Mouse (Mus musculus): ENCODE results near the gene Gnat2. TPM values are rescaled to one million over a fixed set of nuclear protein-coding genes. Genes with fewer than 3 reads are reported as not detected.

Gnat2 gene
- polyA plus RNA-seq, 1 experiment from 2014 or later, result 0.61 TPM

DNA sequence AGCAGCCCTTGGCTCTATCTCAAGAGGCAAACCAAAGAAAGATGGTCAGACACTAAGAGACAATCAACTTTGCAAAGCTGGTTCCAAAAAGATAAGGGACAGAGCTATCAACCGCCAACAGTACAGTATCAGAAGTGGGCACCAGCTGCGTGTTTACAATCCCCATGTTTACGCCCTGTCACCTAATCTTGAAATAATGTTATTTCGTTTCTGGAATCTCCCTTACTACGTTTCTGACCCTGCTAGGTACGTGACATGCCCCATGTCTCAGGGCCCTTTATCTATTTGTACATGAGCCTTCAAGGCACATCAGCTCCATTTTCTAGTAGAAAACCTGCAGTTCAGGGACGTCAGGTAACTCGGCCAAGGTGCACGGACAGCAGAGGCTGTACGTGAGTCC, 4.1 kb downstream of the Gnat2 start:
- Histone ChIP-seq H3K9me3 (replicated peaks) (no peaks in the 10 kb centered on the region), H3K27me3 (no peaks in the 10 kb centered on the region)
- WGBS, result 81% methylated on average over 10 of the region's 10 CpGs

DNA sequence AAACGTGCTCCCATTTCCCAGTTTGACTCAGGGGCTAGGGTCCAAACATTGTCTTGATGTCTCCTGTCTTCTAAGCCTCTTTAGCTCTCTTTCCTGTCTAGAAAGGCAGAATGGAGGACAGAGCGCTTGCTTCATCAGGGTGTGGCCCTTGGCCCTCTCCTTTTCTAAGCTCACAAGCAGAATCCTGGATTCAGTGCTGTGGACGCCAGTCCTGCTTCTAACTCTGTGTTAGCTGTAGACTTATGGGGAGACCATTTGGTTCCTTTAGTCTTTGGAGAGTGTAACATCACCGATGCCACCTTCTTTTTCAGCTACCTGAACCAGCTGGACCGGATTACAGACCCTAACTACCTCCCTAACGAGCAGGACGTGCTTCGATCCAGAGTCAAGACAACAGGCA, 5.1 kb downstream of the Gnat2 start:
- Histone ChIP-seq H3K9me3 (replicated peaks) (no peaks in the 10 kb centered on the region), H3K4me1 (no peaks in the 10 kb centered on the region), H3K4me3 (replicated peaks) (no peak overlapping the region), H3K27ac (replicated peaks) (no peak overlapping the region), H3K4me2 (replicated peaks) (no peak overlapping the region), H3K9ac (no peak overlapping the region), H3K36me3 (no peaks in the 10 kb centered on the region), H3K27me3 (no peaks in the 10 kb centered on the region)
- 67% methylated on average over 8 of the region's 8 CpGs for WGBS
- ATAC-seq (ENCODE audit: insufficient number of reproducible peaks, low FRiP score, low TSS enrichment, low read depth), result no peak

More for the DNA sequence above, 4.1 kb downstream of the Gnat2 start:
- no peaks in the 10 kb centered on the region for H3K36me3 ChIP-seq
- no peak overlapping the region for H3K27ac ChIP-seq (replicated peaks)
- H3K4me1 ChIP-seq, result no peaks in the 10 kb centered on the region
- H3K4me2 ChIP-seq (replicated peaks), result no peak overlapping the region
- ATAC-seq (ENCODE audit: insufficient number of reproducible peaks, low FRiP score, low TSS enrichment, low read depth), result no peak
- H3K4me3 ChIP-seq (replicated peaks), result no peak overlapping the region
- H3K9ac ChIP-seq, result no peak overlapping the region

DNA sequence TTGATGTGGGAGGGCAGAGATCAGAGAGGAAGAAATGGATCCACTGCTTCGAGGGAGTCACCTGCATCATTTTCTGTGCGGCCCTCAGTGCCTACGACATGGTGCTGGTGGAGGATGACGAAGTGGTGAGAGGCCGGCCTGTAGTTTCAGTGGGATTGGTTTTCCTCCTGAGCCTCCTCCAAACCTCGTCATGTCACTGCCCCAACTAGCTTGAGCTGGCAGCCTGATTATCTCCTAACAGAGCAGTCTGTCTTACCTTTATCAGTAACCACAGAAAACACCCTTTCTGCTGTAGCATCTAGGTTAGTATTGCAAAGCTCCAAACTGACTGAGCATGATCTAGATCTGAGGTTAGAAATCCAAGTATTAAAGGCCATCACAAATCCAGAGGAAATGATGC, 5.7 kb downstream of the Gnat2 start:
- H3K4me1 ChIP-seq, result no peaks in the 10 kb centered on the region
- H3K4me2 ChIP-seq (replicated peaks), result no peak overlapping the region
- 67% methylated on average over 6 of the region's 6 CpGs for WGBS
- no peaks in the 10 kb centered on the region for H3K9me3 ChIP-seq (replicated peaks)
- no peaks in the 10 kb centered on the region for H3K27me3 ChIP-seq
- no peak overlapping the region for H3K27ac ChIP-seq (replicated peaks)
- H3K36me3 ChIP-seq, result no peaks in the 10 kb centered on the region
- ATAC-seq (ENCODE audit: insufficient number of reproducible peaks, low FRiP score, low TSS enrichment, low read depth), result no peak
- H3K4me3 ChIP-seq (replicated peaks), result no peak overlapping the region
- no peak overlapping the region for H3K9ac ChIP-seq

DNA sequence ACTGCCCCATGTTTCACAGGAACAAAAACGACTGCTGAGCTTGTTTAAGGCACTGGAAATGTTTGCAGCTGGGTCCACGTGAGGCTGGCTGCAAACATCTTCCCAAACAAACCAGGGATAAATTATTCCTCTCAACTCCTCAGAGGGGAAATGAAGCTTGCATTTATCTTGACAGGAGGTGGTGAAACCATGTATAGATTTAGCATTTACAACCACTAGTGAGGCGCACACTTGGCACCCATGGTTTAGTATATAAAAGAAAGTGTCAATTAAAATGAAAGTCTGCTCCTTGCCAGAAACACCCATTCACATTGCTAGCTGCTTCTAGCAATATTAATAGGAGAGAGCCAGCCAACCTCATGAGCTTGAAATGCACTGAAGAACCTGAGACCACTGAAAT, 9.0 kb downstream of the Gnat2 start:
- no peak overlapping the region for H3K4me3 ChIP-seq (replicated peaks)
- H3K4me1 ChIP-seq, result no peaks in the 10 kb centered on the region
- no peak overlapping the region for H3K27ac ChIP-seq (replicated peaks)
- no peak overlapping the region for H3K4me2 ChIP-seq (replicated peaks)
- H3K27me3 ChIP-seq, result no peaks in the 10 kb centered on the region
- 44% methylated on average over 3 of the region's 3 CpGs for whole genome bisulfite sequencing
- peaks cover 15% of the 10 kb centered on the region for H3K36me3 ChIP-seq
- no peak overlapping the region for H3K9ac ChIP-seq
- no peaks in the 10 kb centered on the region for H3K9me3 ChIP-seq (replicated peaks)
- no peak for ATAC-seq (ENCODE audit: insufficient number of reproducible peaks, low FRiP score, low TSS enrichment, low read depth)

DNA sequence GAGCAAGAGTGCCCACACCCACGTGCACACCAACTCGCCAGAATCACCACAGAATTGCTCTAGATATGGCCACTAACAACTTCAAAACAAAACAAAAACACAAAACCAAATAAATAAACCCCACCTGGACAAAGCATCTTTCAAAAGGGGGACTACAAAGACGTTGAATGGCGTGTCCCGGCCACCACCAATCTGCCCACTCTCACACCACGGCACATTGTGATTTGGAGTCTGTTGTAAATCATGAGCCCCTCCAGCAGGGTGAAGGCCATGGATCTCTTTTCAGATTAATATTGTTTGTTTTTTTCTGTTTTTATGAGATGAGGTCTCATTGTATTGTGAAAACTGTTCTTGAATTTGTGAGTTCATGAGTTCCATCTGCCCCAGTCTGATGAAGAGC, 9.5 kb downstream of the Gnat2 start:
- Histone ChIP-seq H3K4me1 (no peaks in the 10 kb centered on the region), H3K9ac (no peak overlapping the region), H3K27ac (replicated peaks) (no peak overlapping the region), H3K27me3 (no peaks in the 10 kb centered on the region), H3K4me3 (replicated peaks) (no peak overlapping the region), H3K9me3 (replicated peaks) (no peaks in the 10 kb centered on the region), H3K36me3 (peaks cover 17% of the 10 kb centered on the region), H3K4me2 (replicated peaks) (no peak overlapping the region)
- no peak for ATAC-seq (ENCODE audit: insufficient number of reproducible peaks, low FRiP score, low TSS enrichment, low read depth)
- WGBS, result 84% methylated on average over 6 of the region's 6 CpGs

DNA sequence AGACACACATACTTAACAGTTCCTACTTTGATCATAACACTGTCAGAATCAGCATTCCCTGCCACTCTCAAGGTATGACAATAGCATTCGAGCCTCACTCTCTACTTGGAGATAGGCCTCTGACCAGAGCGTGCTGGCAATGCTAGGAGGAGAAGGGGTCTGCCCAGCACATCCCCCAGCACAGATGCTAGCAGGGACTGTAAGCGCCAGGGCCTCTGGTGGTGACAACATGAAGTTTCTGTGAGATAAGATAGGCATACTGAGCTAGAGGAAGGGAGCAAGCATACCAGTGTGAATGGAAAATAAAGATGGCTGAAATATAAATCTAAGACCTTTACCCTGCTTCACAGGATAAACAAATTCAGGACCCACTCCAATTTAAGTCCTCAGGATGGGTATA, 12.7 kb downstream of the Gnat2 start:
- H3K36me3 ChIP-seq, result peaks cover 40% of the 10 kb centered on the region
- H3K9me3 ChIP-seq (replicated peaks), result no peaks in the 10 kb centered on the region
- H3K4me2 ChIP-seq (replicated peaks), result no peak overlapping the region
- H3K27ac ChIP-seq (replicated peaks), result no peak overlapping the region
- 92% methylated on average over 3 of the region's 3 CpGs for WGBS
- no peaks in the 10 kb centered on the region for H3K4me1 ChIP-seq
- no peak overlapping the region for H3K9ac ChIP-seq
- no peak overlapping the region for H3K4me3 ChIP-seq (replicated peaks)
- ATAC-seq (ENCODE audit: insufficient number of reproducible peaks, low FRiP score, low TSS enrichment, low read depth), result no peak
- H3K27me3 ChIP-seq, result no peaks in the 10 kb centered on the region

DNA sequence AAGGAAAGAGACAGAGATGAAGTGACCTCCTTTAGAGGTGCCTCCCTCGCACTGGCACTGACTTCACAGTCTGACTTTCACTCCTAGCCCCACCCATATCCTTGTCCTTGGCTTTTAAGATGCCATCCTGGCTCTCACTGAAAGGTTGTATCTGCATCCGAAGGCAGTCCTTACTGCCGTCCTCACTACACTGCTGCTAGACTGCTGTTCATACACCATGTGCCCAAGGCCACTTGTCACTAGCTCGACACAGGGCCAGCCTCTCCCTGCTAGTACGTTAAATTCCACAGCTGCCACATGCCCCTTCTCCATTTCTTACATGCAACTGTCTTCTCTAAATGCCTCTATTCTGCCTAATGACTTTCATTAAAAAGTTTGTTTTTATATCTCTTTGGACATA, 18.7 kb downstream of the Gnat2 start:
- WGBS, result 84% methylated on average over 5 of the region's 5 CpGs

DNA sequence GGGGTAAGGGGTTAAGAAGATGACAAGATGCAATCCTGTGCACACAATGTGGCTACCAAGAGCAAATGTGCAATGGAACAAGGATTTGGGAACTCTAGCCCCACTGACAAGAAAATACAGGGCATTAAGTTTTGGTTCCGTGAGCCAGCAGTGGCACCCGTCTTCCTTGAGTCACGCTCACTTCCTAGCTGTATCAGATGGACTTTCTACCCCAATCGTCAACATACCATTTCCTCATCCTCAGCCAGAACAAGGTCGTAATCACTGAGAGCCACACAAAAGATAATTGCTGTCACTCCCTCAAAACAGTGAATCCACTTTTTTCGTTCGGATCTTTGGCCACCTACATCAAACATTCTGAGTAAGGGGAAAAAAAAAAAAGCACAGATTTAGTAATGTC, 19.7 kb downstream of the Gnat2 start:
- Histone ChIP-seq H3K27ac (replicated peaks) (no peak overlapping the region), H3K36me3 (peaks cover 51% of the 10 kb centered on the region)

More for the DNA sequence above, 18.7 kb downstream of the Gnat2 start:
- no peak for ATAC-seq (ENCODE audit: insufficient number of reproducible peaks, low FRiP score, low TSS enrichment, low read depth)
- H3K4me1 ChIP-seq, result no peaks in the 10 kb centered on the region
- no peaks in the 10 kb centered on the region for H3K9me3 ChIP-seq (replicated peaks)
- H3K9ac ChIP-seq, result no peak overlapping the region
- no peak overlapping the region for H3K27ac ChIP-seq (replicated peaks)
- no peak overlapping the region for H3K4me3 ChIP-seq (replicated peaks)
- H3K27me3 ChIP-seq, result no peaks in the 10 kb centered on the region
- H3K4me2 ChIP-seq (replicated peaks), result no peak overlapping the region
- peaks cover 53% of the 10 kb centered on the region for H3K36me3 ChIP-seq

DNA sequence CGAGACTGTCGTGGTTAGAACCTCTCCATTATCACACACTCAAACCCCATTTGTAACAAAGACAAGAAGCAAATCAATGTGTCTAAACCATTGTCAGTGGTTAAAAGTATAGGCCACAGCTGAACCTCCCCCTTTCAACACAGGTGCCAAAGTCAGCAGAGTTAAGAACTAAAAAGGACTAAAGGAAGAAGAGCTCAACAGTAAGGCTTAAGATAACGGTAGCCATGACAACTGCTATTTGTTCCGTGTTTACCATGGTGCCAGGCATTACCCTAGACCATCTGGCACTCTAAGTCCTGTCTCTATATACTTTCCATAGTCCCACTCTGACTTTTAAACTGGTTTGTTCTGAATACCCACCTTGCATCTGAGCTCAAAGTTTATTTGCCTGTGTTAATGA, 20.1 kb downstream of the Gnat2 start:
- Histone ChIP-seq H3K4me2 (replicated peaks) (no peak overlapping the region), H3K4me1 (no peaks in the 10 kb centered on the region), H3K27me3 (no peaks in the 10 kb centered on the region), H3K9me3 (replicated peaks) (no peaks in the 10 kb centered on the region), H3K9ac (no peak overlapping the region), H3K27ac (replicated peaks) (no peak overlapping the region), H3K36me3 (peaks cover 55% of the 10 kb centered on the region), H3K4me3 (replicated peaks) (no peak overlapping the region)
- WGBS, result 81% methylated on average over 4 of the region's 4 CpGs
- no peak for ATAC-seq (ENCODE audit: insufficient number of reproducible peaks, low FRiP score, low TSS enrichment, low read depth)

More for the DNA sequence above, 19.7 kb downstream of the Gnat2 start:
- no peaks in the 10 kb centered on the region for H3K9me3 ChIP-seq (replicated peaks)
- WGBS, result 82% methylated on average over 7 of the region's 7 CpGs
- no peaks in the 10 kb centered on the region for H3K4me1 ChIP-seq
- ATAC-seq (ENCODE audit: insufficient number of reproducible peaks, low FRiP score, low TSS enrichment, low read depth), result no peak
- H3K4me2 ChIP-seq (replicated peaks), result no peak overlapping the region
- H3K9ac ChIP-seq, result no peak overlapping the region
- no peak overlapping the region for H3K4me3 ChIP-seq (replicated peaks)
- H3K27me3 ChIP-seq, result no peaks in the 10 kb centered on the region

DNA sequence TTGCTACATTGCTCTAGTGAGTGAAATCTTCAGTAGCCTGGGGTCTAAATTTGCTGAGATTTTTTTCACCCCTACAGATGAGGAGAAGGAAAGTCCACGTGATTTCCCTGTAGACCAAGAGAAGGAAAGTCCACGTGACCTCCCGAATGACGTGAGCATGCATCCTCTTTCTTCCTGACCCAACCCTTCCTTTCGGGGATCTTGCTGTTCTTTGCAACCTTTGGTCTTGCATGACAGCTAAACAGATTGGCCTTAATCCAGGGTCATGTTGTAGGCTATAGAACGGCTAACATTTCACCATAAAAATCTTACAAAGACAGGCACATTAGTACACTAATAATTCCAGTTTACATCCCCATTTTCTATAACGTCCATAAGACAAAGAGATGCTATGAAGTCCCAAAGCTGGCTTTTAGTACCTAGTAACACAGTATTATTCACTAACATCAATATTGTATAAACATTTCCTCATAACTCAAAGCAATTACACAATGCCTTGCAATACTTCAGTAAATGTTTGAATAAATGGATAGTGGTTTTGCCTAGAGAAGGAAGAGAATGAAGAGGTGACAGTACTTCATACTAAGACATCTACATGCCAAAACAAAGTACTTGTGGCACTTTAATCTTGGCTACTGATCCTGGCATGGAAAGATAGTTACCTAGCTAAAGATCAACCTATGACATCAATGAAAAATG, 21.2 kb downstream of the Gnat2 start:
- H3K9ac ChIP-seq, result no peak overlapping the region
- 87% methylated on average over 7 of the region's 7 CpGs for WGBS

DNA sequence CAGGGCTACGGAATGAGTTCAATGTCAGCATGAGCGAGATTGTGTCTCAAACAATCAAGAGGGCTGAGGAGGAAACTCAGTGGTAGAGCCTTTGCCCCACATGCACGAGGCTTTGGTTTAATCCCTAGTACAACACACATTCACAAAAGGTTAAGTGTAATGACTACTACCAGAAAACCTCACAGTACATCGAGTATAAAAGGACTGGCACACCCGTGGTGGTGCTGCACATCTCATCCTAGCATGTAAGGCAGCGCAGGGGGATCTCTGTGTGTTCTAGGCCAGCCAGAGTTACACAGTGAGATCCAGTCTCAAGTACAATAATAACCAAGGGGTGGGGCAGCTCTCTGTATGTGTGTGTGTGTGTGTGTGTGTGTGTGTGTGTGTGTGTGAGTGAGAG, 24.9 kb downstream of the Gnat2 start:
- WGBS, result 87% methylated on average over 6 of the region's 6 CpGs
- H3K4me3 ChIP-seq (replicated peaks), result no peak overlapping the region
- no peak for ATAC-seq (ENCODE audit: insufficient number of reproducible peaks, low FRiP score, low TSS enrichment, low read depth)
- no peaks in the 10 kb centered on the region for H3K9me3 ChIP-seq (replicated peaks)
- H3K27ac ChIP-seq (replicated peaks), result no peak overlapping the region
- H3K36me3 ChIP-seq, result peaks cover 53% of the 10 kb centered on the region
- H3K4me1 ChIP-seq, result no peaks in the 10 kb centered on the region
- no peak overlapping the region for H3K9ac ChIP-seq
- H3K27me3 ChIP-seq, result no peaks in the 10 kb centered on the region
- H3K4me2 ChIP-seq (replicated peaks), result no peak overlapping the region

More for the DNA sequence above, 21.2 kb downstream of the Gnat2 start:
- H3K36me3 ChIP-seq, result peaks cover 52% of the 10 kb centered on the region
- no peak for ATAC-seq (ENCODE audit: insufficient number of reproducible peaks, low FRiP score, low TSS enrichment, low read depth)
- H3K27ac ChIP-seq (replicated peaks), result no peak overlapping the region
- no peaks in the 10 kb centered on the region for H3K27me3 ChIP-seq
- H3K4me1 ChIP-seq, result no peaks in the 10 kb centered on the region
- no peak overlapping the region for H3K4me2 ChIP-seq (replicated peaks)
- H3K4me3 ChIP-seq (replicated peaks), result no peak overlapping the region
- H3K9me3 ChIP-seq (replicated peaks), result no peaks in the 10 kb centered on the region

DNA sequence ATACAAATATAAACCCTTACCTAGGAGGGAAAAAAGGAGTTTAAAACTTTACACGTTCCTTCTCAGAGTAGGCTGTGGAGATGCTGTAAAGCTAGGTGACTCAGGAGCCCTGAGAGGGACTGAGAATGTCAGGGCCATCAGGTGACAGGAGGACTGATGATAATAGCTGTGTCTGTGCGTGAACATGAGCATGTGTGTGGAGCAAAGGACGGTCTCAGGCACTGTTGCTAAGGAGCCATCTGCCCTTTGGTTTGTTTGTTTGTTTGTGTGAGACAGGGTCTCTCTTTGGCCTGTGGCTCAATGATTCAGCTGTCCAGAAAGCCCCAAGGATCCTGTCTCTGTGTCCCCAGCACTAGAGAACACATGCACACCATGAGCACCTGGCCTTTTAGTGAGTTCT, 28.5 kb downstream of the Gnat2 start:
- no peaks in the 10 kb centered on the region for H3K4me1 ChIP-seq
- H3K9ac ChIP-seq, result no peak overlapping the region
- H3K4me2 ChIP-seq (replicated peaks), result no peak overlapping the region
- WGBS, result 84% methylated on average over 3 of the region's 3 CpGs
- no peak overlapping the region for H3K27ac ChIP-seq (replicated peaks)
- peaks cover 48% of the 10 kb centered on the region for H3K36me3 ChIP-seq
- H3K4me3 ChIP-seq (replicated peaks), result no peak overlapping the region
- ATAC-seq (ENCODE audit: insufficient number of reproducible peaks, low FRiP score, low TSS enrichment, low read depth), result no peak
- H3K27me3 ChIP-seq, result no peaks in the 10 kb centered on the region
- no peaks in the 10 kb centered on the region for H3K9me3 ChIP-seq (replicated peaks)

Measured in embryonic facial prominence, embryonic 15.5 days (tissue).